Mouse (Mus musculus) left cerebral cortex, postnatal 36 days (tissue): ENCODE data around the gene Slc25a45. TPM values are rescaled to one million over a fixed set of nuclear protein-coding genes. Genes with fewer than 3 reads are reported as not detected.

Experiments used
- DNase-seq, 2 experiments: peaks; one replicate each; pipeline ENCODE4 v3.0.0; 2021 to 2022; ENCODE audit warnings: low spot score in 2 of 2, mixed read lengths in 1 of 2
- intact Hi-C: fragments of 180-260 bp; cut with DNase I; formaldehyde crosslinking; loops from one replicate; pipeline ENCODE4 v1.15.1; 2025
- total RNA-seq, 2 experiments: library from RNA; stranded (reverse); gene quantifications; 2 replicates each; pipeline ENCODE4 v1.2.3; 2021

Gene Slc25a45
- total RNA-seq, 2 experiments from 2014 or later: 3.0 to 4.1 TPM

DNA sequence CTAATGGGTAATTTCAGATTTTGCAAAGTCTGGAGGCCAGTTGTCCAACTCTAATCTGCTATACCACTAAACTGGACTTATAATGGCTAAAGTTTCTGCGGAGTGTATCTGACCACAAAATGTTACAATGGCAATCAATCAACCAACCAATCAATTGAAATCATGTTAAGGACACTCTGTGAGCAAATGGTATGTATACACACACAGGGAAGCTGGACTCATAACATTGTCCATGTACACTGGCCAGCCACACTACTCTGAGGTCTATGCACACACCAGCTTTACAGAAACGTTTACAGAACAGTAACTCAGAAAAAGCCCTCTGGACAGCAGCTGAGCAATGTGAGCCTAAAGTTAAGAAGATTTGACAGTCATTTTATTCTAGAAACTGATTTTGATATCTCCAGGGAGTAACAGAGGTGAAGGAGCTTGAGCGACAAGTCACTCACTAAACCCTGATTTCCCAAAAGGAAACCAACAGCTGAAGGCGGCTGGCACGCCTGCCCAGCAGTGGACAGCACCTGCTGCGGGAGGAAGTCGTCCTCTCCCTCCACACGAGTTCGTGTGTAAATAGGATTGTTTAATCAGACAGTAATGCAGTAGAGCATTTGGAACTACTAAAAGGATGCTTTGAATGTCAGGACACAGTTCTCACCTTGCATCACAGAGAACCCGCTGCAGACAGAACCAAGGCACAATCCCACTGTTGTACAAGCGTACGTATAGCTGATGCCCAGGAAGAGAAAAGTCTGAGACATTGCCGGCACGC lies 38.1 kb upstream of the Slc25a45 start:
- DNase-seq: no peak
- intact Hi-C loops: no loop called here

DNA sequence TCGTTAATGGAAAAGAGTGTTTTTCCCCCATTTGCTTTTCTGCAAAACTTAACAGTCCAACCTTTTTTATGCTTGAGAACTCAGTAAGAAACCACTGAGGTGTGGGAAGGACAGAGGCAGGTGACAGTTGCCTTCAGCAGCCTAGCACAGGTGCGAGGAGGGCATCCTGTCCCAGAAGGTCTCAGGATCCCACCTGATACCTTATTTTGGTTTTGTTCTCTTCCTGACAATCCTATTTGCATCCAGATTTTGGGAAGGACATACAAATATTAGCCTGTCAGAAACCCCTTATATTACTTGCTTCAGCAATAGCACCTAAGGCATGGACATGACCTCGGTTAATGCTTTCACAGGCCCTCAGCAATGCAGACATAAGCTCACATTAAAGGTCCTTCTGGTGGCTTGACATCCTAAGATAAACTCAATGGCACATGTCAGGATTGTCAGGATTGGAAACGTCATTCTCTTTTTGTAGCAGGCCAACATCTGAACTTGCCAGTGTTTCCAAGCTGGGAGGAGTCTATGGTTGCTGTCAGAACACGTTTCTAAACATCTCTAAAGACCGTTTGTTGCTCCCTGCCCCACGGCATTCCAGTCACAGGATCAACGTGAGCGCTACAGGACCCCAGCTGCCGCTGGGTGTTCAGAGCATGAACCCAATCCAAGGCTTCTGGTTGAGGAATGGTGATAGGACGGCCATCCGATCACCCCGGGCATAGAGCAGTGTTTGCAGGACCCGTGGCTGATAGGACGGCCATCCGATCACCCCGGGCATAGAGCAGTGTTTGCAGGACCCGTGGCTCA lies 37.3 kb upstream of the Slc25a45 start:
- no peak for DNase-seq
- intact Hi-C loops: no loop called here

GRCm38 (mm10) chr19:5840890-5841388 lies 36.7 kb upstream of the Slc25a45 start:
- DNase-seq: no peak
- intact Hi-C loops: no loop called here

- DNase-seq: no peak
- intact Hi-C loops: no loop called here
Observed at GRCm38 (mm10) chr19:5841389-5841946, 36.1 kb upstream of the Slc25a45 start.

GRCm38 (mm10) chr19:5841999-5842784 lies 35.4 kb upstream of the Slc25a45 start:
- DNase-seq: no peak
- intact Hi-C loops: no loop called here

GRCm38 (mm10) chr19:5842785-5843730 lies 34.5 kb upstream of the Slc25a45 start:
- intact Hi-C loops: no loop called here
- DNase-seq: no peak

- DNase-seq: no peak
- intact Hi-C loops: no loop called here
Observed at GRCm38 (mm10) chr19:5843781-5844691, 33.6 kb upstream of the Slc25a45 start.

- intact Hi-C loops: loop anchor here (1.0 kb wide), 1 partner anchor 42 kb away; no protein-coding TSS in a partner anchor
- DNase-seq: no peak
Observed at GRCm38 (mm10) chr19:5844831-5845318, 32.7 kb upstream of the Slc25a45 start.

DNA sequence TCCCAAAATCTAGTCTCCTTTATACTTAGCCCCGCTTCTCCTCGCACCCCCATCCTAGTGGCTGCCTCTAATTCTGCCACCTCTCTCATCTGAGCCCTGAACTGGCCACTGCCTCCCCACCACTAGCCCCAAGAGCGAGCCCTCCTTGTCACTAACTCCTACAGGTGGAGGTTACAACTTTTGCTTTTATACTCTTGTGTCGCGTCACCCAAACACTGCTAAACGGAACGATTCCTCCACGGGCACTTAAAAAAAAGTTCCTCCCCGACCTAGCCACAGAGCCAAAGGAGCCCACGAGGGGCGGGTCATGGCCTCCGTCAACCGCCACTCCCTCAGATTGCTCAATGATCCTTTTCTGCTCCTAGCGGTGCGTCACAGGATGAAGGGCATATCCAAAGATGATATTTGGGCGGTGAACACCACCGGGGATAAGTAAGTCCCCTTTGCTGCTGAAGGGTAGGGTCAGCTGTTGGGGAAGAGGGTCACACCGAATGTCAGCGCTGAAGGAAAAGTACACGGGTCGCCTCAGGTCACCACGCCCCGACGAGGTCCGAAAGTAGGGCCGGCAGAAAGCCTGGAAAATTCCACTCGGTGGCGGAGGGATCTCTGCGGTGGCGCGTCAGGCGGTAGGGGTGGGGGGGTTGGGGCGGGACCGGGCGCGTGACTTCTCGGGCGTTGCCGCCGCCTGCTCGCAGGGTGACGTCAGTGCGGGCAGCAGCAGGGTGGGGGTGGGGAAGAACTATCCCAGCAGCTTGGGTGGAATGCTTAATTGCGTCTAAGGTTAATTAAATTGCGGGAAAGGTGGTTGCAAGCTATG lies 32.1 kb upstream of the Slc25a45 start:
- intact Hi-C loops: loop anchor here (1.0 to 2.0 kb wide), 2 partner anchors 33 to 42 kb away; no protein-coding TSS in a partner anchor
- peak; percentile 90 for DNase-seq

DNA sequence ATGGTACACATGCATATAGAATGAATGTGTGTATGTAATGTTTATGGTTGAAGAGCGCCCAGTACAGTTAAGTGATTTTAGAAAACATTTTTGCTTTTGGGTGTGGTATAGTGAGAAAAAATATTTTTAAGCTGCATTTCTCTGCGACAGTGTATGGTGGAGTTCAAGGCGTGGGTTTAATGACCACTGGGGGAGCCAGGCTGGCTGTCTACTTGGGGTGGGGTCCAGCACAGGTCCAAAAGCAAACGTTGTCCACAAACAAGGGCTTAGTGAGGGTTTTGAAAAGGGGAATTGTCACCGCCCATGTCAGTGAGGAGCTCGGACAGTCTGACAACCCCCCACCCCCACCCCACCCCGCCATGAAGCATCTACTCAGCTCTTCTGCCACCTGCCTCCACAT lies 31.5 kb upstream of the Slc25a45 start:
- intact Hi-C loops: loop anchor here (2.0 kb wide), 1 partner anchor 33 kb away; no protein-coding TSS in a partner anchor
- peak in 1 of 2 experiments; percentile 66 for DNase-seq

DNA sequence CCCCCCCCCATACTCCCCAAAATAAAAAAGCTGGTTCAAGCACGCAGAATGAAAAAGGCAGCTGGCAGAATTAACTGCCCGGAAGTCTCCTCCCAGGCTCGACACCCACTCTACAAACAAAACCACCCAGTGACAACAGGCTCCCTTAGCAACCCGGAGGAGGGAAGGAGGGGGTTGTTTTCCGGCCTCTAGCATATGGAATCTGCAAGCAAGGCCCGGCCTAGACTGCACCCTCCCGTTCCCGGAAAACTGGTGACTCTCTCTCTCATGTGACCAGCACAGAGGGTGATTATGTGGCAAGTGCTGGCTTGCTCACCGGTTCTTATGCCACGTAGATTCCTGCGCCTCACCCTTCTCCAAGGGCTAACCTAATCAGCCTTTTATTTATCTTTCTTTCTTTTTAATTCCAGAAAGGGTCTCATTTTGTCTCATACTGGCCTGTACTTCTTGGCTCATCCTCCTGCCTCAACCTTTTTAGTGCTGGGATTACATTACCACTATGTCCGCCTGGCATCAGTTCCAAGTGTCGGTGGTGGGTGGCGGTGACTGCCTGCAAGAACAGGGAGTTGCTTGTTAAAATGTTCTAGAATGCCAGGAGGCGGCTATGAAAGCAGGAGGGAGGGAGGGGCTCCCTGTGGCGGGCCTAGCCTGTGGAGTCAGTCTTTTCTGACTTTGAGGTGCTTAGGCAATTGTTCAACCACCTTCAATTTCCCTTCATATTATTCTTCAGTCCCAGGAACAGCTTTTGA lies 30.9 kb upstream of the Slc25a45 start:
- intact Hi-C loops: loop anchor here (2.0 kb wide), 1 partner anchor 34 kb away; no protein-coding TSS in a partner anchor
- DNase-seq: peak; percentile 90 to 91

- no peak for DNase-seq
- intact Hi-C loops: loop anchor here (2.0 kb wide), 1 partner anchor 35 kb away; no protein-coding TSS in a partner anchor
Observed at GRCm38 (mm10) chr19:5847306-5847796, 30.3 kb upstream of the Slc25a45 start.

DNA sequence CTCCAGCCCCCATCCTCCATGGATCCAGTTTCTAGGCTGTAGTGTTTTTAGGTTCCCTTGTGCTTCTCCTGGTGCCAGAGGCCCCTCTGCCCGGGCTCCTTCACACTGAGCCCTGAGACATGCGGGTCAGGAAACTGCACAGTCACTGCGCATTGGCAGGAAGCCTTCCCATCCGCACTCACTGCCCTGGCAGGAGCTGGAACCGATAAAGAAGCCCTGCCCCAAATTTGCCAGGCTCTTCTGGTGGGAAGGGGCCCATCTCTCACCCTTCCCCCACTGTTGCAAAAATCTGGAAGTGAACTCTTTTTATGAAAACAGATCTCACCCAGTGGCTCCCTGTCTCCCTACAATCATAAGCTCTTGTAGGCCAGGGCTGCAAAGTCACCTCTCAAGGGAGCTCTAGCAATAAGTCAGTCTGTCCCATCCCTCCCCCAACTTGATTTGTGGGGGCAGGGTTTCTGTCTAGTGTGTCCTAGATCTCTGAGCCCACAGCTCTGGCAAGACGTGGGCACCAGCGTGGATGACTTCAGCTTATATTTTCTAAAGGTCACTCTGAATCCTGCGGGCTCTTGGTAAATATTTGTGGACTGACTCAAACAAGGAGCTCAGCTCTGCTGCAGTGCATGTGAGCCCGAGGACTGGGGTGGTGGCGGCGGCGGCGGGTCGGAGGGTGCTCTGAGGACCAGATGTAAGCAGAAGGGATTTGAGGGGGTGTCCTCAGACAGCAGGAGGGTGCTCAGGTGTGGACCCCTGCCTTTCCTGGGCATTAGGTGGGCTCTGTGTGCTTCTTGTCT lies 29.4 kb upstream of the Slc25a45 start:
- intact Hi-C loops: no loop called here
- DNase-seq: peak; percentile 53 to 58

DNA sequence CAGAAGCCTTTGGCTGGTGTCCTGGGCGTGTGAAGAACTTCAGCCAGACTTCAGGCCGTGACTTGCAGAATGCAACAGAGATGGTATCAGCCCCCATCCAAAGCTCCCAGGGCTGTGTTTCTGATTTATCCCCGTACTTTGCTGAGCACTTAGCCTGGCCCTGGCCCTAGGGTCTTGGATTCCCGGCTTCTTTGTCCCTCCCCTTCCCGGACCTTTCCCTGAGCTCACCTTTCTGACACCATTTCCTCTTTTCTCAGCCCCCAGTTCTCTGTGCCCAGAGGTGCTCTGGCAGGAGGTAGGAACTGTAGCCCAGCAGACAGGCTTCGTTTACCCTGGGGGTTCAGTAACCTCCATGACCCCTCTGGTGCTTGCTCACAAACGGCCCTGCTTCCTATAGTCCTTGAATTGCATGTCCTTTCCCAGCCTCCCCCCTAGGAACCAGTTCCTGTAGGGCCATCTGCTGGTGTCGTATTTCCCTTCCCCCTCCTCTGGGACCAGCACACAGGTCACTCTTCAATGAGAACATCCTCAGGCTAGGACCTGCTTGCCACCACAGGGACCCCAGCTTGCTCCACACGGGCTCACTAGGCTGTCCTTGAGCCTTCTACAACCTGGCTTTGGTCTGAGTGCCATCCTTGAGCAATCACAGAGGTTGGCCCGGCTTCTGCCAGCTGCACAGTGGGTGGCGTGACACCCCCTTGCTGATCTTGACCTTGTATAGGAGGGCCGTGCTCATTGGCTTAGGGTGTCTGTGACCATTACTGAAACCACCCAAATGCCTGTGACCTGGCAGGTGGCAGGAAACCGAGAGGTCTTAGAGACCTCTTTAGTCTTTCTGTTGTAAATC lies 28.6 kb upstream of the Slc25a45 start:
- DNase-seq: no peak
- intact Hi-C loops: no loop called here
